Mouse (Mus musculus): ENCODE measurements around the gene Fga. TPM values are rescaled to one million over a fixed set of nuclear protein-coding genes. Genes with fewer than 3 reads are reported as not detected.

The Fga gene
- total RNA-seq (2022), result 1 to 10 TPM in 1 of 4 experiments, under 1 TPM in 1, not detected in 2; 0.93 to 1.6 TPM

DNA sequence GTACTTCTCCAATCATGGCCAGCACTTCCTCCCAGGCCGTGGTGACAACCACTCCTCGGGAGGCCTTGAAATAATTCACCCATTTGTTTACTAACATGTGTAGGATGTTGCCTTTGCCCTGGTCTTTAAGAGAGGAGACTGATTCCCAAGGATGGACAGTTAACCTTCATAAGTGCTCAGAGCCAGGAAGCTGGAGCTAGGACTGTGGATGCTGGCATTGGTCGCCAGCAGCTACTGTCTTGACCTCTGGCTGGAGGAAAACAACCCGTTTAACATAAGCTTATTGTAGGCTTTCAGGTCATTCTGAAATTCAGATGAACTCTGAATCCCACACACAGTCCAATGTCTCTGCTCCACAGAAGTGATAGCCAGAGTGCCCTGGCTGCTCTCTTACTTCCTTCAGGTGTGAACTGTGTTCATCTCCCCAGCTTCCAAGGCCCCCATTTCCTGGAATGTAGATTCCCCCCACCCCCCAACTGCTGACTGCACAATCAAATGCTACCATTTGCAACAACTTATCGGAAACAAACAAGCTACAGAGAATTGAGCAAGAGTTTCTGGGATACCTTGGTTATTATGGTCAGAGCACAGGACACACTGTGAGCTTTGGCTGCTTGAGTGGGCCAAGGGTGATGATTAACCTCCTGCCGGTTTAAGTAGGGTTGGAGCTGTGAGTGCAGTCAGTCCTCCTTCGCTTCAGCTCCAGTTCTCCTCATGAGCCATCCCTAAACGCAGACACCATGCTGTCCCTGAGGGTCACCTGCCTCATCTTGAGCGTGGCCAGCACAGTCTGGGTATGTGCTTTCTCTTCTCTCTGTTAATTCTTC is at the start of gene Fga:
Gene Fga (plus strand): TSS at position 602 of the 827 bp plus-strand sequence.
- DNase-seq, result no peak

DNA sequence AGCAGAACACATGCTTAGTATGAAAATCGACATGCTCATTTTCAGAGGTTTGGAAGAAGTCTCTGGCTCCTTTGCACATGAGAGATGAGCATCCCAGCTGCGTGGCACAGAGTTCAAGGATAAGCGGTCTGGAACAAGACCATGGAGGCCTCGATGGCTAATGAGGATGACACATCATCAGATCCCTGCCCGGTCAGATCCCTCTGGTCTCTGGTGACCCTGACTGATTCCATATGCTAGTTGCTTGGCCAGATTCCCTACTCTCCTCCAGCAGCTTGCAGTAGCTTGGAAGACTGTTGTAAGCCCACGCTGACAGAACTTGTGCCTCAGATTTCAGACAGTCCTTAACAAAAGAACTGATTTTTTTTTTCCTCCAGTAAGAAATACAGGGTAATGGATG is 45.1 kb upstream of the Fga start:
- DNase-seq, result peak; percentile 17

DNA sequence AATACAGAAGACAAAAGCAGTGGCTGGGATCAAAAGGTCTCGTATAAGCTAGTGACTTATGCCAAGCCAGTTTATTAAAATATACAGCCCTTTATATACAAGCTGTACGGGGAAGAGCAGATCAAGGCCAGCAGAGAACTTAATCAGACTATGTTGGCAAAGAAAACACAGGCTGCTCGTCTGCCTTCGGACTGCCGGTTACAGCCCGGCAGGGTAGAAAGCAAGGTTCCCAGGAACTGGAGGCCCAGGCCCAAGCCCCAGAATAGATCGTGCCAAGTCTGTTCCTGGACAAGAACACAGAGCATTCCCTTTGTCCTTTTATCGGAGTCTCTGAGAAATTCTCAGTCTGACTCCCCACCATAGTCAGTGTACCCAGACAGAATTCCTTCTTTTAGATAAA is 44.0 kb upstream of the Fga start:
- no peak for DNase-seq

DNA sequence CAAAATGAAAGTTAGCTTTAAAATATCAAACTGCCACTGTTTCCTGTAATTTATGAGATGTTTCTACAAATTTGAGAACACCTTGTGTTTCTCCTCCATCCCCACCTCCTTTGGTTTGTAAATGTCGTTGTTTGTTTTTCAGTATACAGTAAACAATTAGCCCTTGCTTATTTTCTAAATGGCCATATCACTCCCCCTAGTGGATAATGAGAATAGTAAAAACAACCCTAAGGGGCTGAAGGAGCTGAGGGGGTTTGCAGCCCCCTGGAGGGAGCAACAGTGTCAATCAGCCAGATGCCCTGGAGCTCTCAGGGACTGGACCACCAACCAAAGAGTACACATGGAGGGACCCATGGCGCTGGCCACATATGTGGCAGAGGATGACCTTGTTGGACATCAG is 41.0 kb upstream of the Fga start:
- no peak for DNase-seq

DNA sequence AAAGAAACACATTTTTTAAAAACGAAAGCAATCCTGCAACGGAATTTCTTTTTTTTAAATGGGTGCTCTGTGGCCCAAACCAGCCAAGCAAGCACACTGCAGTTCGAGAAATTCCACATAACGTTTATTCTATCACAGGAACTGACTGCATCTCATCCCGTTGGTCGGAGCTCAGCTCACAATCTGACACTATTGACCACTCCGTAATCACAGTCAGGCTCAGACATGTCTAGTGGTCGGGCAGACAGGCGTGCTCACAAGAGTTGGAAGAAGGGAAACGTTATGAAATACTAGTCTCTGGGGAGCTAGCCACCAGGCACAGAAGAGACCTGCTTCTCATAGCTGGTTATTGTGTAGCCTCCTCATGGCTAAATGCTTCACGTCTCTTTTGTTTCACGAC is 33.9 kb upstream of the Fga start:
- no peak for DNase-seq

DNA sequence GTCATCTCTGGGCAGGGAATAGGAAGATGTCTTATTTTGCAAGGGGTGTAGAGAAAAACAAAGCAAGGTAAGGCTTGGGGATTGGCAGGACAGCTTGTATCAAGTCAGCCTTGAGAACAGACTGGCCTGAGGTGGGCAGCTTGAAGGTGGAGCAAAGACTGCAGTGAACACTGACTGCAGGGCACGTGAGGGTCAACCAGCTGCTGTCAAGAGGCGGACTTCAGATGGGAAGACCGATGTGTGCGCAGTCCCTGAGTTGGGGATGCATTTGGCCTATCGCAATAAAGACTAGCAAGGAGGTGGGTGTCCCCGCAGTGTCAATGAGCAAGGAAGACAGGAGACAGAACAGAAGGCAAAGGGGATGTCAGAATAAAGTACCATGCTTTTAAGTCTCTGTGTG is 32.9 kb upstream of the Fga start:
- DNase-seq, result no peak

DNA sequence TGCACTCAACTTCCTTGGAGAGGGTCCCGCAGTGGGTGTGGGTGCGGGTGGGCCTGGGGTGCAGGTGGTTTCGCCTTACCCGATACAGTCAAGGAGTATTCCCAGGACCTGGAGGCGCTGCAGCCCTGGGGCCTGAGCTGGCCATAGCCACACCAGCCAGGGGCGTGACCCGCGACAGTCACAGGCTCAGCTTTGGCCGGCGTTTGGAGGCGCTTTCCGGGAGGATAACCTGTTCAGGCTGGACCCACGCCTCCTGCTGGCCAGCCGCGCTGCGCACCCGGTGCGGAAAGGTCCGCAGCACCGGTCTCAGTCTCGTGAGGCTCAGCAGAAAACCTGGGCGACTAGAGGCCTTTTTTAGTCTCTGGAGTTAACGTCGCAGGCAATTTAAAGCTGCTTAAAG is 30.5 kb upstream of the Fga start:
- no peak for DNase-seq

DNA sequence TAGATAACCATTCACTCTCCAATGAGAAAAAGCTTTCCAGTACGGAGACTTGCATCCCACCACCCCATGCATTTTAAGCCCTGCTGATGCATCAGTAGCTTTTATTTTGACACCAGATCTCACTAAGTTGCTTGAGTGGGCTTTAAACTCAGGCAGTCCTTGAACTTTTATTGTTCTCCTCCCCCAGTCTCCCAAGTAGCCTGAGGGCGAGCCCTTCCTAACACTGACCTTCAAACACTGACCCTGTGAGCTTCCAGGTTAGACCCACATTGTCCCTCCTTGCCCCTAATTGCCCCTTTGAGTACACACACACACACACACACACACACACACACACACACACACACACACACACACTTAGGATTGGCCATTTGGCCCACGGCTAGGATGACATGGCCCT is 29.2 kb upstream of the Fga start:
- DNase-seq, result no peak

DNA sequence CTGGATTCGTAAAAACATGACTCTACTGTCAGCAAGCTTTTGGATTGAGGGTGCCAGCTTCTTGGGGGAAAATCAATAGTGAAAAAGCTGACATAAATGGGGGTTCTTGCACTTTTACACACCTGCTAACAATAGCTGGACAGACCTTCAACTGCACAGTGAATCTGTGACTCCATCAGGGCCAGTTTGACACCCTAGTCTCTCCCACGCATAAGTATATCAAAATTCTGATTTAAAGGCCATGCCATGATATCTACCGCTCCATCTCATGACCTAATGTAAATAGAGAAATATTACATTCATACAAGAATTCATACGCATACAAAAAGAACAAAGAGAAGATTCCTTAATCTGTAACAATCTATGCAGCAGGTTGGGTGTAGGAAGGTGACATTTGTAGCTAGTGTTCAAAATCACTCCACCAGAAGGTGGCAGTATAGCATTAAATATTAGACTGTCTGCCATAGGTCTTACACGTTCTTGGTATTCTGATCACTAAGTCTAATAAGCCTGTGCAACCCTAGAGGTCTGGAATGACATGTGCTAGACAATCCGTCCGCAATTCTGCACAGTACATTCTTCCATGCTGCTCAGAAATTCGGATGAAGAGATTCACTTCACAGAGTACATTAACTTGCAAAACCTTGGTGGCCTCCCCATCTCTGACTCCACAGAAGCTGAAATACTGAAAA is 27.0 kb upstream of the Fga start:
- no peak for DNase-seq

DNA sequence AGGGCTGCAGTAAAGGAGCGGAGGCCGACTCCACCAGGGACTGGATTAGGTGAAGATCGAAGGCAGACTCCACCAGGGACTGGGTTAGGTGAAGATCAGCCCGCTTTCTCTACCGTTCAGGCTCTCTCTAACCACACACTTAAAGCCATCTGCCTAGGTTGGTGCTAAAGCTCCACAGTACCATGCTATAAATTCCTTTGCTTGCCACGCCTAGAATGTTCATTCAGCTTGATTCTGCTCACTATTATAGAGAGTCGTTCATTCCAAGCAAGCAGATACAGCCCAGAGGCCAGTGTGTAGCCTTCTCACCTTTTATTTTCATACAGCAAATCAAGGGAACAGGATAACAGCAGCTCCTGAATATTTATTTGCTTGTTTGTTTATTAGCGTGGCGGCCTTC is 25.9 kb upstream of the Fga start:
- no peak for DNase-seq

DNA sequence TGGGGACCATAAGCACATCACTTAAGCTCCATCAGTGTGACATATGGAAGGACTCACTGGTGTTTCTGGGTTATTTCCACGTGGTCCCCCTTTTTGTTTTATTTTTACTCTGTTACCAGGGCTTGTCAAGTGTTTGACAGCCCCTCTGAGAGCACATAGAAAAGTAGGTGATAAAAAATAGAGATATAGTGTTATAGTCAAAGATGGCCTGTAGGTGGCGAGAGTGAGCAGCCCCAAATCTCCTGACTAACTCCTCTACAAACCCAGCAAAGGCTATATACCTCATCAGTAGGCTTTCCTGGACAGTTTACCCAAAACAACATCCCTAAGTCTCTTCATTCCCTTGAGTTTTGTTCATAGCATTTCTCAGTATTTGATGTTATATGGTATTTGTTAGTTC is 23.7 kb upstream of the Fga start:
- no peak for DNase-seq

DNA sequence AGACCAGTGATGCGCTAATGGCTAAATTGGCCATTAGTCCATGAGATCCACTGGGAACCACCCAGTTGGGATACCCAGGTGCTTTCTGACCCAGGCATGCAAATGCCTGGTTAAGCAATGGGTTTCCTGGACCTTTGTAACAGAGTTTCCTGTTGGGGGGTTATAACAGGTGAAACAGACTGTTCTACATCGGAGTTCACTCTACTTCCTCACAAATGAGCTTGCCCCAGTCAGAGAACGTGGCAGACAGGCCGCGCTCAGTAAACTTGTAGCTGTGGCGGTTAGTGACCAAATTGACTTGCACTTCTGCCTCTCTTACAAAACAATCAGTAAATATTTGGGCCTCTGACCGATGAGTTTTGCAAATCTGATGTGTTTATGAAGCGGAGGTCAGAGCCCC is 22.8 kb upstream of the Fga start:
- DNase-seq, result no peak

DNA sequence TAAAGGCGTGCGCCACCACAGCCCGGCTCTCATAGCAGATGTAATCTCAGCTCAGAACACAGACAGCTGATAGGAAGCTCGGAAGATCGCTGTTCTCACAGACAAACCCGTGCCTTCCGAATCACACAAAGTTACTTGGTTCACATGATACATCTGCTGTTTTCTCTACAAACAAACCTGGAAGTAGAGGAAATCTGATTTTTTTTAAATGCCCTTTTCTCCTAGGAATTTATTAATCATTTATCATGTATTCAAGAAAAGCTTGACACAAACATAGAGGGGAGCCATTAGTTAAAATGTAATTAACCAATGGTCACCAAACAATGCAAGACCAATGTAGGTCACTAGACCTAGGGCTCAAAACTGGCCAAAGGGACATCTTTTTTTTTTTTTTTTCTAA is 21.1 kb upstream of the Fga start:
- no peak for DNase-seq

DNA sequence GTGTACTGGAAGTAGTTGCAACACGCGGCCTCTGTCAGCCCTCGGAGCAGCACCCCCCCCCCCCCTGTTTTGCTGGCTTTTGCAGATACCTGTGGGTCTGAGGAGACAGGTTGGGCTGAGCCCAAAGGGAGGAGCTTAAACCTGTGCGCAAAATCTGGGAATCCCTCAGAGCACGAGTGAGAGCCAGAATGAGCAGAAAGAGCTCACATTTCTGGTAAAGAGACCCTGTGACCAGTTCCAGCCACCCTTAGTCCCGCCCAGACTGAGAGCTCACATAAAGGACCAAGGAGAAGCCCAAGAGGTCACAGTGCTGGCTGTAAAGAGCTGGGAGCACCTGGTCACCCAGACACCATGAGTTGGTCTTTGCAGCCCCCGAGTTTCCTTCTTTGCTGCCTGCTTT is 18.3 kb upstream of the Fga start, which contains the start of gene Fgg:
Gene Fgg (plus strand): TSS at position 168 of the 400 bp plus-strand sequence.
- no peak for DNase-seq

DNA sequence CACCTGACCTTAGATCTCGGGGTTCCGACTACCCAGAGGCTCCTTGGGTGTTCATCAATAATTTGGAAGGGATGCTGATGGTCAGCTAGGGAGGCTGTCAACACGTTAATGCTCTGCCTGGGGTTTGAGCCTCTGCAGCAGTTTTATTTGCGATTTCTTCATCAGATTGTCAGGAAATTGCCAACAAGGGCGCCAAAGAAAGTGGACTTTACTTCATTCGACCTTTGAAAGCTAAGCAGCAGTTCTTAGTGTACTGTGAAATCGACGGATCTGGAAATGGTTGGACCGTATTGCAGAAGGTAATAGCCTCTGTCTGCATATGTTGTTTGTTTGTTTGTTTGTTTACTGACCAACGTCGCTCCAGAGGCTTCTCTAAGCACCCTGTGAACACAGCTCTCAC is 15.6 kb upstream of the Fga start:
- no peak for DNase-seq

DNA sequence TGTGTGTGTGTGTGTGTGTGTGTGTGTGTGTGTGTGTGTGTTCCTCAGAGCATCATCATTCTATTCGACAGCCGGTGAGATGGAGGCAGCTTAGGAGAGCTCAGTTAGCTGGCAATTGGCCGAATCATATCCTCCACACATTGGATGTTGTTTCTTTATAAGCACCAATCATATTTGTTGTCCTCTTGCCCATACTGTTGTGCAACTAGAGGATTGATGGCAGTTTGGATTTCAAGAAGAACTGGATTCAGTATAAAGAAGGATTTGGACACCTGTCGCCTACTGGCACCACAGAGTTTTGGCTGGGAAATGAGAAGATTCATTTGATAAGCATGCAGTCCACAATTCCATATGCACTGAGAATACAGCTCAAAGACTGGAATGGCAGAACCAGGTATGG is 14.7 kb upstream of the Fga start:
- DNase-seq, result no peak

DNA sequence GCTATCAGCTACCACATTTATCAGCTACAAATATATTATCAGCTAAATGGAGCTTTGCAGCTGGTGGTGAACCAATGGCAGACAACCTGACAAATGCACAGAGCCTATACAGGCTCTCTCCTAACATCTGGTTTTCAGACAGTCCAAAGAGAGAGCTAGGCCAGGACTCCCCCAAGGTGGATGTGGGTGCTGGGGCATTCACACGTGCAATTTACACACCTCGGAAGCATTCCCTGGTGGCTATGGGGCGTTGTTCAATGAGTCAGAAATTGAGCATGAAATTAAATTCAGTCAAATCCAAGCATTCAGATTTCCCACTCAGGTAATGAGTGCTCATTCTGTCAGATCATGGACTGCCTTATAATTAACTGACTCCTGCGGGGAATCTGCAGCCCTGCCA is 14.3 kb upstream of the Fga start:
- DNase-seq, result no peak

DNA sequence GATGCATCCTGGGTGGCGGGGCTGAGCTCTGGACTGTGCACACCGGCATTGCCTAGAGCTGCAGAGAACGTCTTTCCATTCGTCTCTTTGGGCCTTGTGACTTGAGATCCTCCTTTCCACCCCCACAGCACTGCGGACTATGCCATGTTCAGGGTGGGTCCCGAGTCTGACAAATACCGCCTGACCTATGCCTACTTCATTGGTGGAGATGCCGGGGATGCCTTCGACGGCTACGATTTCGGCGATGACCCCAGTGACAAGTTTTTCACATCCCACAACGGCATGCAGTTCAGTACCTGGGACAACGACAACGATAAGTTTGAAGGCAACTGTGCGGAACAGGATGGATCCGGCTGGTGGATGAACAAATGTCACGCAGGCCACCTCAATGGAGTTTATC is 13.2 kb upstream of the Fga start:
- no peak for DNase-seq

DNA sequence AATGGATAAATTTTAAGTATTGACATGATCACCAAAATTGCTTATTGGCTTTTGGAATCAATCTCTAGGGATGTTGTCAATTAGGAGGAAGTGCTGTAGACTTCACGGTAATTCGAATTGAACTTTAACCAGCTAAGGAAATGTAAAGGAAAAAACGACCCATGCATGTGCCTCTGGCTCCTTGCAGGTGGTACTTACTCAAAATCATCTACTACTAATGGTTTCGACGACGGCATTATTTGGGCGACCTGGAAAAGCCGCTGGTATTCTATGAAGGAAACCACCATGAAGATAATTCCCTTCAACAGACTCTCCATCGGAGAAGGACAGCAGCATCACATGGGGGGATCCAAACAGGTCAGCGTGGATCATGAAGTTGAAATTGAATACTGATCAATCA is 11.9 kb upstream of the Fga start:
- no peak for DNase-seq

DNA sequence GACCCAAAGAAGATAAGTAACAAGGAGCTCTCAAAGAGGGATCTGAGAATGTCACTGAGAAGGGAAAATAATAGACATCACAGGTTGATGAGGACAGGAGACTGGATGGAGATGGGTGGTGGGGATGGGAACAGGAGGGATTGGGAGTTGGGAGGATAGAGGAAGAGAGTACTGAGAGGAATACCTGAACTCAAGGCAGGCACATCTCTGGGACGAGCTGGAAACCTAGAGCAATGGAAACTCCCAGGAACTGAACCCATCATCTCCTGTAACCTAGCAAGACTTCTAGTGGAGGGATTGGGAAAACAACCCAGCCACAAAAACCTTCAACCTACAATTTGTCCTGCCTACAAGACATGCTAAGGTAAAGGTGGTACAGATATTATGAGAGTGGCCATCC is 9.6 kb upstream of the Fga start:
- DNase-seq, result no peak

DNA sequence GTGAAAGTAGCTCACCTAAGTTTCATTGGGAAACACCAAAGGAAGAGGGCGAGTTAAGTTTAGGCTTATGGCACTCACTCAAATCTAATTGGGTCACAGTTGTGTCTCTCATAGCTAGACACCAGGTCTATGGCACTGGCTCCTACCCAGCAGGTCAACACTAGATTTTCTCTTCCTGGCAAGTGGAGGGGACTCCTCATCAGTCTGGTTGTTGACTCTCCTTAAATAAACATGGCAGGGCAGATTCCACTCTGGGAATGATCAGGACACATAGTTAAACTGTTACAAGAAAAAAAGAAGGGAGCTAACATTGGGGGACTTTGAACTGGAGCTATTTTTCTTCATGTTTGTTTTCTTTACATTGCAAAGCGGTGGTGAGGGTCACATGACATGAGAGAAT is 5.5 kb upstream of the Fga start:
- no peak for DNase-seq

DNA sequence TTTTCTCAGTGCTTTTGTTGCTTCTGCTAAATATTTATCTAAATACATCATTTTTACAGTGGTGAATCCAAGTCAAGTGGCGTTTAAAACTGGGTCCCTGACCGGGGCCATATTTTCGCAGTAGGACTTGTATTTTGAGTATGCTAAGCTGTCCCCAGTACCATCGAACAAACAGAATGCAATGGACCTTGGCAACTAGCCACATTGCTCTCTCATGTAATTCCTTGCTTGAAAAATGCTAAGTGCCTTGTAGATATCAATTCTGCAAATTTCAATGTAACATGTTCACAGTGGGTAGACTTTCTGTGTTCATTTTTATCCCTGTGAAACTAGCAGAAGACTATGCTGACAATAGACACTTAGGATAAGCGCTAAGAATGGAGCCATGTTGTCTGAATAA is 4.7 kb upstream of the Fga start:
- DNase-seq, result no peak

DNA sequence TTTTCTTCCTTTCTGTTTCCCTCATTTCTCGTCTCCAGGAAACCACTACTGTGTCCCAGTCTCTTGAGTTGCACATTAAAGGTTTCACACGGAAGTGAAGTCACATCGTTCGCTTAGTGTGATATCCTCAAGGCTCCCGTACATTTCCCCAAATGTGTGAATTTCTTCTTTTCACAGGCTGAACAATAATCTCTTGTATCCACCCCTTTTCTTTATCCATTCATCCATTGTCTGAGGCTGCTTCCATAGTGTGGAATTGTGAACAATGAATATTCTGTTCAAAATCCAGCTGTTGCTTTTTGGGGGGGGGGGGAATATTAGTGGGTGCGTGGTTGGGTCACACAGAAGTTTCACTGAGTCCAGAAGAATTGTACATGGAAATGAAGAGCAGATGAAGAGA is 840 bp upstream of the Fga start:
- no peak for DNase-seq

DNA sequence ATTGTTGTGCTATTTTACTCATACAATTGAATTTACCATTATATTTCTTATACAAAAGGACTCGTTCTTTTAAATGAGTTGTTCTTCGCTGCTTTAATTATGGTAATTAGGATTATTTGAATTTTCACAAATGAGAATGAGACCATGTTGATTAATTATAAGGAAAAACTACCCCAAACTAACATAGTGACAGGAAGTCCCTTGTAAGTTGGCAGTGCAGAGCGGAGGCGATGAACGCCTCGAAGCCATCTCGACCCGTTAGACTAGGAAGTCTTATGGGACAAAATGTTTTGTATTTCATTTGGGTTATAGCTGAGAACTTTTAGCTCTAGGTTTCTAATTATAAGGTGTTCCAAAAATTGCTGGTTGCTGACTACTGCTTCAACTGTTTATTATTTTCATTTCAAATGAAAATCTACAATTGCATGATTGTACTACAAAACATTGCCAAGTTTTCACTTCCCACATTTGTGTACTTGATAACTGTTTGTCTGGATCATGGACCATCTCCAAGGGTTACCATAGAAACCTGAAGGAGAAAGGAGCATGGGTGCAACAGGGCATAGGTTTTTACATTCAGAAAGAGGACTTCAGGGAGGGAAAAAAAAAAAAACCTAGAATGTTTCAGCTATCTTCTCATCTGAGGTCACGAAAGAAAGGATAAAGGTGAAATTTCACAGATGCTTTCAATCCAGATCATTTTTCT is 1.8 kb downstream of the Fga start:
- no peak for DNase-seq
